Mouse (Mus musculus) CD4-positive helper T cell, adult 2 months (primary cell): ENCODE measurements around the gene Dnm3.
A peak's percentile ranks its signal among the peaks of the same experiment; 100 is the strongest.

Experiments used
- DNase-seq: peaks from one replicate; pipeline ENCODE4 v3.0.0-alpha.2; 2012; ENCODE audit warnings: low read depth, missing footprints, low spot score

Gene Dnm3

GRCm38 (mm10) chr1:162477246-162478209, at the start of gene Dnm3:
TSS of gene Dnm3 (minus strand) at chr1:162478034.
- peak; percentile 39 for DNase-seq

GRCm38 (mm10) chr1:162515116-162515515, 37.3 kb upstream of the Dnm3 start:
- DNase-seq = no peak

- DNase-seq = no peak
These were observed 32.2 kb upstream of the Dnm3 start for GRCm38 (mm10) chr1:162510013-162510356.

GRCm38 (mm10) chr1:162509329-162510012, 31.6 kb upstream of the Dnm3 start:
- DNase-seq = peak; percentile 12

GRCm38 (mm10) chr1:162508211-162509005, 30.6 kb upstream of the Dnm3 start:
- DNase-seq = no peak

GRCm38 (mm10) chr1:162506516-162506915, 28.7 kb upstream of the Dnm3 start:
- no peak for DNase-seq

GRCm38 (mm10) chr1:162505649-162506048, 27.8 kb upstream of the Dnm3 start:
- no peak for DNase-seq

- DNase-seq = no peak
These were observed 1.2 kb downstream of the Dnm3 start for GRCm38 (mm10) chr1:162476531-162477080.

- DNase-seq = no peak
These were observed 4.9 kb downstream of the Dnm3 start for GRCm38 (mm10) chr1:162472949-162473348.

GRCm38 (mm10) chr1:162471089-162471488, 6.7 kb downstream of the Dnm3 start:
- no peak for DNase-seq

GRCm38 (mm10) chr1:162469752-162470280, 8.0 kb downstream of the Dnm3 start:
- DNase-seq = no peak

- DNase-seq = no peak
These were observed 14.2 kb downstream of the Dnm3 start for GRCm38 (mm10) chr1:162463676-162464075.

- no peak for DNase-seq
These were observed 19.1 kb downstream of the Dnm3 start for GRCm38 (mm10) chr1:162458711-162459110.

- DNase-seq = no peak
These were observed 21.0 kb downstream of the Dnm3 start for GRCm38 (mm10) chr1:162456861-162457260.

GRCm38 (mm10) chr1:162456406-162456805, 21.4 kb downstream of the Dnm3 start:
- no peak for DNase-seq

- no peak for DNase-seq
These were observed 24.3 kb downstream of the Dnm3 start for GRCm38 (mm10) chr1:162453578-162453977.

- no peak for DNase-seq
These were observed 24.8 kb downstream of the Dnm3 start for GRCm38 (mm10) chr1:162453030-162453429.

GRCm38 (mm10) chr1:162449161-162449909, 28.5 kb downstream of the Dnm3 start:
- DNase-seq = no peak

- no peak for DNase-seq
These were observed 33.0 kb downstream of the Dnm3 start for GRCm38 (mm10) chr1:162444805-162445204.

GRCm38 (mm10) chr1:162439576-162439975, 38.3 kb downstream of the Dnm3 start:
- no peak for DNase-seq

GRCm38 (mm10) chr1:162436672-162437071, 41.2 kb downstream of the Dnm3 start:
- no peak for DNase-seq
